Mouse (Mus musculus) adipocyte (in vitro differentiated cells): Measurements from ENCODE around the gene Rhot1.
"Not testable (repeated sequence)": the region's sequence is repeated elsewhere in the genome, so short reads cannot be mapped to it uniquely, and the experiment has no call there.

Source experiments
- DNase-seq: peaks from one replicate; pipeline ENCODE4 v3.0.0-alpha.2; 2016; ENCODE audit warnings: low spot score

Gene Rhot1

DNA sequence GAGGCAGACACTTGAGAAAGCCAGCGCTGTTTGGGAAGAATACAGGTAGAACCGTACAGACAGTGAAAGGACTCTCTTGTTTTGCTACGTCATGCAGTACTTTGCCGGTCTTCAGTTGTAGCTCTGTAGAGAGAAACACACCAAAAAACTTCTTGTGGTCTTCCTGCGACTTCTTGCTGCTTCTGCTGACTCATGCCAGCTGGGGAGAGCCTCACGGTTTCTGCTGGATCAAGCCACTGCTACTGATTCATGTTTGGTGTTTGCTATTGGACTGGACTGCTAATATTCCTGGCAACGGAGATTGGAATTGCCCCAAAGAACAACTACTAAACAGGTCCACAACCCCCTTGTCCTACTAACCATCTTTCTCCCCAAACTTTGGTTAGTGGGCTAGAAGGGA is 12.5 kb upstream of the Rhot1 start:
- DNase-seq, result no peak

DNA sequence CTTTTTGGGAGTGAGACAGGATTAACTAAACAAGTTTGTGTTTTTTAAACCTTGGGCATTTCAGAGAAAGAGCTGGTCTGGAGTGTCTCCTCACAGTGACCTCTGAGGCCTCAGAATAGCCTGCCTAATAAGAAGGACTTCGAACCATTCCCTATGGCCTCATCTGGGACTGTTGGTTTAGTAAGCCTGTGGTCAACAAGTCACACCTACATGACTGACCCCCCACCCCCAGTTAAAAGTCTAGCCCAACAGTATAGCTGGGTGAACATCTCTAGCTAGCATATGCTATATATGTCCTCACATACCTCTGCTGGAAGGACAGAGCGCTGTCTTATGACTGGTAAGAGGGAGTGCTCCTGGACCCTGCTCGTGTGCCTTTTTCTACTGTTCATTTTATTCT is 9.5 kb upstream of the Rhot1 start:
- no peak for DNase-seq

DNA sequence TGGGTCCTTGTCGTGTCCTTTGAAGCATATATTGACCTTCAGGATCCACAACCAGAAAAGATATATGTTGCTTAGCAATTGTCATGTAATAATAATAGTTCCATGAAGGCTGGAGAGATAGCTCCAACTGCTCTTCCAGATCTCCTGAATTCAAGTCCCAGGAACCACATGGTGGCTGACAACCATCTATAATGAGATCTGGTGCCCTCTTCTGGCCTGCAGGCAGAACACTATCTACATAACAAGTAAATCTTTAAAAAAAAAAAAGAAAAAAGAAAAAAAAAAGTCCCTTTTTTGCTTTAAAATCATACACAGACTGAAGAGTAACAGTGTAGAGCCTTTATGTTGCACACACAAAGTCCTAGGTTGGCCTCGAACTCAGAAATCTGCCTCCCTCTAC is 9.0 kb upstream of the Rhot1 start:
- DNase-seq, result no peak

DNA sequence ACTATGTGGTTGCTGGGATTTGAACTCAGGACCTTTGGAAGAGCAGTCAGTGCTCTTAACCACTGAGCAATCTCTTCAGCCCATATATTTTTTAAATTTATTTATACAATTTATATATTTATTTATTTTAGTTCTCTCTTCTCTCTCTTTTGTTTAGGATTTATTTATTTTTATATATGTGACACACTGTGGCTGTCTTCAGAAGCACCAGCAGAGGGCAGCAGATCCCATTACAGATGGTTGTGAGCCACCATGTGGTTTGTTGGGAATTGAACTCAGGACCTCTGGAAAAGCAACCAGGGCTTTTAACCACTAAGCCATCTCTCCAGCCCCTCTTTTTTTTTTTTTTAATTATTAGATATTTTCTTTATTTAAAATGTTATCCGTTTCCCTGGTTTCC is 8.5 kb upstream of the Rhot1 start:
- DNase-seq, result peak; percentile 48

DNA sequence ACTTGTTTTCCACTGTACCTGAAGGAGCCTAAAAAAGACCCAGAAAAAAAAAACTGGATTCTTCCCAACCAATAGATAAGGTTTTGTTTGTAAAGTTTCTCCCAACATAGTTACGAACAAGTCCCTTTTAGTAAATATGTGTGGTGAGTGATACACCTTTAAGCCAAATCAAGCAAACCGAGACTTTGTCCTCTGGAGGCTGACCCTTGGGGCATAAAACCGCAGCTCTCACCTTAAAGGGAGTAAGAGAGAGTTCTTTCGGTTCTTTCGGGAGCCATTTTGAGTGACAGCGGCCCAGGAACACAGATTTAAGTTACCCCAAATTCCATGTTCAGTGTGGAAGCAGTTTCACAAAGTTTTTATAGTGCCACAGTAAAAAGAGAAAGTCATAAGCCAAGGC is 6.5 kb upstream of the Rhot1 start:
- DNase-seq, result no peak

DNA sequence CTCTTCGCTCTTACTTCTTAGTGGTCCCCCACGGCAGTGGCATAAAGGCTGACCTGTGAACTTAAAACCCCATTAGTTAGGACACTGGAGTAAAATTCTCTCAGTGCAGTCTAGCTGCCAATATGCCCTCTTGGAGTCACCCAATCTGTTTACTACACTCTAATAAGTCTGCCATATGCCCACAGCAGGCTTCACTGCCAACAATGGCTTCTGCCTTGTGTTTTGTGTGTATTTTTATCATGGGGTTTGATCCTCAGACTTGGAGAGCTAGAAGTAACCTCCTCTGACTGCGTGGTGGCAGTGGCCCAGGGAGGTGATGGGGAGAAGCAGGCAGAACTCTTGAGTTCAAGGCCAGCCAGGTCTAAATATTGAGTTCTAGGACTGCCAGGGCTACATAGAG is 4.8 kb upstream of the Rhot1 start:
- no peak for DNase-seq

DNA sequence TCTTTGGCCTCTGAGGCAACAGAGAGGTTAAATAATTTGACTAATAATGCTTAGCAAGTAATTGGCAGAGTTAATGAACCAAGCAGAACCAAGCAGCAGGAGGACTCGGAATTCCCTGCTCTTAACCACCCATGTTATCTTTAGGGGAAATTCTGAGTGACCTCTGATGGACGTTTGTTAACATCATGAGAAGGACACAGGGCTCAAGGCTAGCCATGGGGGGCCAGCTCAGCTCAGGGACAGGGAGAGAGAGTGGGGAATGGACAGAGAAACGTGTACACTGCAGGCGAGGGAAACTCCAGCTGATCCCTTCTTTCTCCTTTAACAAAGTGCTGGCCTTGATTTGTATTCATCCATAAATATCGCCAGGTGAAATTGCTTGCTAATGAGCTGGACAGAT is 3.9 kb upstream of the Rhot1 start:
- DNase-seq, result no peak

DNA sequence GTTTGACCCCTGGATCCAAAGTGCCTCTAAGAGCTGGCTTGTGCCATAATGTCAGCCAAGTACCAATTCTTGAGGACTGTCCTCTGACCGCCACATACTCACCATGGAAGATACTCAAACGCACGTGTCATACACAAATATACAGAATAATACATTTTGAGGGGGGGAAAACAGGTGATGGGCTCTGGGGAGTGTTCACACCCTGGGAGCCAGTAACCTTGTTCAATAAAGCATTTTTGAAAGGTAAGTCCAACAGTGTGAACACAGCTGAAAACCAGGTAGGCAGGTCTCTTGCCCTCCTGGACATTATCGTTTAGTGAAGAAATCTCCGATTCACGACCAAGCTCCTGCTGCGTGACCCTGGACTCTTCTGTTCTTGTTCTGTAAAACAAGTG is 357 bp upstream of the Rhot1 start:
- no peak for DNase-seq

DNA sequence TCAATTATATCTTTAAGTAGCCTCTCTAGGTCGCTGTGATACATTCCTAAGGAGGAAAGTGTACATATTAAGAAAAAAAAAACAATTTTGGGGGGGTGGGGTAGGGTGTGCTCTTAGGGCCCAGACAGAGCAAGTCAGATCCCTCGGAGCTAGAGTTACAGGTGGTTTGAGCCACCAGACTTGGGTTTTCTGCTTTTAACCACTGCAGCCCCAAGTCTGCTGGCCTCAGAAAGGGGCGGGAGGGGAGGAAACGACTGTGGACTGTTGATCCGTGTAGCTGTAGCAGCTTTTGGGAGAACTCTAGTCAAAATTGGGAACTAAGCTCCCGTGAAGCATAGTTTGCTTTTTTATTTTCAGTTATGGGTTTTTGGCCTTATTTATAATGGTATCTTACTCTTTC is 1.5 kb downstream of the Rhot1 start:
- no peak for DNase-seq

DNA sequence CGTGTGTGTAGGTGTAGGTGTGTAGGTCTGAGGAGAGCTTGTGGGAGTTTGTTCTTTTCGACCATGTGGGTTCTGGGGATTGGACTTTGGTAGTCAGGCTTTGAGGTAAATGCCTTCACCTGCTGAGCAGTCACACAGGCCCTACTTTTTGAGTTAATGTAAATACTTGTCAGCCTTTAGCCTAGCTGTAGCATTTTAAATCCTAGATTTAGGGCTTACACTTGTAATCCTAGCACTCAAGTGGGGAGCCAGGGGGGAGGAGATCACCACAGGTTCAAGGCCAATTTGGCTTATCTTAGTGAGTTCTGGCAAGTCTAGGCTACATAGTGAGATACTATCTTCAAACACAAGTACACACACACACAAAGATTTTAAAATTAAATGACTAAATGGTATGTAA is 3.5 kb downstream of the Rhot1 start:
- no peak for DNase-seq

DNA sequence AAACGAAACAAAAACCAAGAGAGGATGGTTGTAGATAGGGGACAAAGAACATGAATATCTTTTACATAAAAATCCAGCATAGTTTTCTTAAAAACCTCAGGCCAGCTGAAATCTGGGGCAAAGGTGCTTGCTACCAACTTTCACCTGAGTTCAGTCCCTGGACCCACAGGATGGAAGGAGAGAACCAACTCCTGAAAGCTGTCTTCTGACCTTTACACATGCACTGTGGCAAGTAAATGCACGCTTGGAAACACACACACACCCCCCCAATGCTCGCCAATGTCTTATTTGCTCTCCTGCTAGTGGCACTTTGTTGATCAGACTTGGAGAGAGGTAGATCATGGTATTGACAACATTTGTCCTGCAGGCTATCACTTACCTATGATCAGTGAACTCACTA is 6.5 kb downstream of the Rhot1 start:
- no peak for DNase-seq

DNA sequence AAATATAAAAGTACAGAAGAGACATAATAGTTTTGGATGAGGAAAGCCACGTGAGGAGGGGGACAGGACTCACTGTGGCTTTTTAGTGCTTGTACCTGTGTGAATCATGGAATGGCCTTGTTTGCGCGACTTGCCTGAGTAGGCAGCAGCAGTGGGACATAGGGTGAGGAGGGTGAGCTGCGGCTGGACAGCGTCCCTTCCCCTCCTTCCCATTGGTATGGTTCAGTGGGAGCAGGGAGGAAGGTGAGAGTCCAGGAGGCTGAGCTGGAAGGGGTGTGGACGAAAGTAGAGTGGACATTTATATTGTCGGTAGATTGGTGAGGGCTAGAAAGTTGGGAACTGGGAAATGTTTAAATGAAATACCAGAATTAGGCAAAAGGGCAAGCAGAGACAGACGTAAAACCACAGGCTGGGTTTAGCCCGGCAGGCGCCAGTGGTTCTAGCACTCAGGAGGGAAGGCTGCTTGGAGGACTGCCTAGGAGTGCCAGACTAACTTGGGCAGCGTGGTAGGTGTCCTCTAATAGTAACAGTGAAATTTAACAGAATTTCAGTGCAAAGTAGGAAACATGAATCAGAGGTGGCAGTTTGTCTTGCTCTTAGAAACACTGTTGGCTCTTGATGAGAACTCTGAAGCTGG is 10.0 kb downstream of the Rhot1 start:
- DNase-seq, result peak; percentile 47

DNA sequence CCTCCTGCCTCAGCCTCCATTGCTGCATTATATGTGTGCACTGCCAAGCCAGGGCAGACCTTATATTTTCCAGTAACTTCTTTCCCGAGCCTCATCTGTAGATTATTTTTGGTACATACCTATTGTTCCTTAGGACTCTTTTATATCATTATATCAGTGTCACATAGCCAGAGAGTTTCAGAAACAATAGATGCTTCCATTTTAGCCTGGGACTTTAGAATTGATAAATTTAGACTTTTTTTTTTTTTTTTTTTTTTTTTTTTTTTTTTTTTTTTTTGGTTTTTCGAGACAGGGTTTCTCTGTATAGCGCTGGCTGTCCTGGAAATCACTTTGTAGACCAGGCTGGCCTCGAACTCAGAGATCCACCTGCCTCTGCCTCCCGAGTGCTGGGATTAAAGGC is 21.2 kb downstream of the Rhot1 start:
- DNase-seq, result not testable (repeated sequence)

DNA sequence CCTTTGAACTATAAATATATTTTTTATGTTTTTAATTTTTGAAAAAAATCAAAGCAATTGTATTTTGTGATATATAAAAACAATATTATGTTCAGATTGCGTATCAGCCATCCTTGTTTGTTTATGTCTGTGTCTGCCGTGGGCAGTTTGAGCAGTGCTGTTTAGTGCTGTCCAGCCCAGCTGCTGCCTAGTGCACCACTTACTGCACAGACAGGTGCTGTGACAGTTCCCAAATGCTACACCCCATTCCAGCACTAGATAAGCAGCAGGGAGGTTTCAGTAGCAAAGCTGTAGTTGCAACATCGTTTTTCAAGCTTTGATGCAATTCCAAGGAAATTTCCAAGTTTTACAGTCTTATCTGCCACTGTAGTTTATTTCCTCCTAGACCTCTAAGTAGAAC is 28.5 kb downstream of the Rhot1 start:
- DNase-seq, result no peak

DNA sequence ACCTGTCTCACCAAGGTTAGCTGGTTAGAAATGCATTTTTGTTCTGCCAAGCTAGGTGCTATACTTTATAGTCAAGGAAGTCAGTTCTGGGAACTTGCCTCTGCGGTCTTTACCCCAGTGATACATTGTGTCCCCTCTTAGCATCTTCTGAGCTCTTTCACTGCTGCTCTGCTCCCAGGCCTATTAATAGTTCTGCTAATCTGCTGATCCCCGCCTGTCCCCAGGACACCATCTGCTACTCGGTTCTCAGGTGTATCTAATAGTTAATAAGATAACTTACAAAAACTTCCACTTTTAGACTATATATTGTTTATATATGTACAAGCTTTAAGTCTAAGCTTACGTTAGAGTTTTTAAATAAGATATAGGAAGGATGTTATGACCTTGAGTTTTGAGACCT is 29.5 kb downstream of the Rhot1 start:
- no peak for DNase-seq

DNA sequence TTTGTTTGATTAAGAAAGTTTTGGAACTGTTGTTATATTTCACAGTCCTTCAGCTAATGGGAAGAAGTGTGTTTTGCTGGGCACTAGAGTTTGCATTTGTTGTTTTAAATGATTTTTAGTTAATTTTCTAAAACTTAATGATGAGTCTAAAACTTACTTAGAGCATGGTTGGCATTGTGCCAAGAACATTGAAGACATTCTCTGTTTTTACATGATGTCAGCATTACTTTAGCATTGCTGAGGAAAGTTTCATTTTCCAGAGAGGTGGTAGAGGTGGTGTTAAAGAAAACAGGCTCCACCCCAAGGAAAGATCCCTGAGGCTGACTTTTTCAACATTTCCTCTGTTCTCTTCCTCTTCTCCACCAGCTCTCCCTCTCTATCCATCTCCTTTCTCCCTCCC is 38.2 kb downstream of the Rhot1 start:
- DNase-seq, result peak; percentile 39

DNA sequence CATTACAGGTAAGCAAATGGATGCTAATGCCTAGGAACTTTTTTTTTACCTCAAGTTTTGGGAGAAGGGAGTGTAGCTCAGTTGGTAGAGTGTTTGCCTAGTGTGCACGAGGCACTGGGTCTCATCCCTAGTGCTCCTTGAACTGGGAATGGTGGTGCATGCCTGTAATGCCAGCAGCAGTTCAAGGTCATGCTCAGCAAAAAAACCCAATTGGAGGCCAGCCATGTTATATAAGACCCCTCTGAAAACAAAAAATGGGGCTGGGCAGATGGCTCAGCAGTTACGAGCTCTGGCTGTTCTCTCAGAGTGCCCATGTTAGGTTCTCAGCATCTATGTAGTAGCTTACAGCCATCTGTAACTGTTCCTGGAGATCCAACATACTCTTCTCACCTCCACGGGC is 39.7 kb downstream of the Rhot1 start:
- DNase-seq, result no peak

DNA sequence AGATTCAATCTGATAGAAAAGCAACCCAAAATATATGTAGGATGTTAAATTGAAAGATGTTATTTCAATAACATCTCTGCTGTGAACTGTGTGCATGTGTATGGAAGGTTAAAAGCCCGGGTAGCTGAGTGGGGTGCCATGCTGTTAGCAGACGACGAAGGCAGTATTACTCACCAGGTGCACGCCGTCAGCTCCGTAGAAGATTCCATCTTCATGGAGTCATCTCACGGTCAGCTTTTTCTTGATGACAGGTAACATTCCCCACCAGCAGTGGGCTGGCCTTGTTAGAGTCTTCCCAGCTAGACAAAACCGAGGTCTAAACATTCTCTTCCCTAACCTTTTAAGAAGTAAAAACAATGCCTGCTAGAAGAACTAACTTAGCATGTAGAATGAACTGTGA is 55.3 kb downstream of the Rhot1 start:
- DNase-seq, result no peak

DNA sequence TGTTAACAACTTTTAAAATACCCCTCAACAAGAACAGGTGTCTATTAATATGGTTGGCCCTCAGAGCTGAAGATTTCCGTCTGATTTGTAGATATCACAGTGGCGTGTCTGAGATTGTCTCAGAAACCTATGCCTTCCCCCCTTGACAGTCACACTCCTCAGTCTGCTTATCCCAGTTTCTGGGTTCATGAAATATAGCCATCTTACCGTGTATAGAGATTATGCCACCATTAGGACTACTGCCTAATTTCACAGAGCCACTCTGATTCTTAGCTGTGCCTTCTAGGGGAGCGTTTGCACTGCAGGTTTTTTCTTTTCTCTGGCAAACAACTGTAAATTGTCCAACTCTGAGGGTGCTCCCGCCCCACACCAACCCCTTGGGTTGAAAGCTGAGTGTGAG is 62.3 kb downstream of the Rhot1 start:
- no peak for DNase-seq

DNA sequence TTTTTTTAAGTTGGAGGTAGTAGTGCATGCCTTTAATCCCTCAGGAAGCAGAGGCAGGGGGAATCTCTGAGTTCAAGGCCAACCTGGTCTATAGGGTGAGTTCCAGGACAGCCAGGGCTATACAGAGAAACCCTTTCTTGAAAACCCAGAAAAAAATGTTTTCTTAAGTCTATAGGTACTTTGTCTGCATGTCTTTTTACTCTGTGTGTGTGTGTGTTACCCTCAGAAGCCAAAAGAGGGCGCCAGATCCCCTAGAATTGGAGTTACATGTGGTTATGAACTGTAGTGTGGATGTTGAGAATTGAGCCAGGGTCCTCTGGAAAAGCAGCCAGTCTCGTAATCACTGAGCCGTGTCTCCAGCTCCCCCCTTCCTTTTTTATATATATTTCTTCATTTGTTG is 66.2 kb downstream of the Rhot1 start:
- DNase-seq, result no peak

DNA sequence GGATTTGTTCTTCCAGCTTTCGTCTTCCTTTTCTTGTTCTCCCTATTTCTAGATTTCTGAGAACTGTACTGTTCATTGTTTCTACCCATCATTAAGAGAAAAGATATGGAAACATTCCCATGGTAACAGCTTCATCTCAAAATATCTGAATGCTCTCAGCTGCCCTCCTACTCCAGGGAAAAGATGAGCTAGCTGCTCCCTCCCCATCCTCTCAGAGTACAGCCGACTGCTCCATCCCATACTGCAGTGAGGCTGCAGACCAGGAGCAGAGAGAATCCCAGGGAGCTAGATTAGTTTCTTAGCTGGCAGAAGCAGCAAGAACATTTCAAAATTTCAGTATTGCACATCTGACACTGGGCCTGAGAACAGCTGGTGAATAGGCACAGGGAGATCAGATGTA is 69.2 kb downstream of the Rhot1 start:
- no peak for DNase-seq

DNA sequence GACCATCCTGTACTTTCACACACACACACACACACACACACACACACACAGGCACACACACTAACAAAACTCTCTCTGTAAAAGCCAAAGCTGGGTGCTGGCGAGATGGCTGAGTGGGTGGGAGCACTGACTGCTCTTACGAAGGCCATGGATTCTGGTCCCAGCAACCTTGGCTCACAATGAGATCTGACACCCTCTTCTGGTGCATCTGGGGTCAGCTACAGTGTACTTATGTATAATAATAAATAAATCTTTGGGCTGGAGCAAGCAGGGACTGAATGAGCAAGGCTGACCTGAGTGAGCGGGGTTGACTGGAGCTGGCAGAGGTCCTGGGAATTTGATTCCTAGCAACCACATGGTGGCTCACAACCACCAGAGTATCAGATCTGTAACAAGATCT is 75.0 kb downstream of the Rhot1 start:
- DNase-seq, result peak; percentile 66

DNA sequence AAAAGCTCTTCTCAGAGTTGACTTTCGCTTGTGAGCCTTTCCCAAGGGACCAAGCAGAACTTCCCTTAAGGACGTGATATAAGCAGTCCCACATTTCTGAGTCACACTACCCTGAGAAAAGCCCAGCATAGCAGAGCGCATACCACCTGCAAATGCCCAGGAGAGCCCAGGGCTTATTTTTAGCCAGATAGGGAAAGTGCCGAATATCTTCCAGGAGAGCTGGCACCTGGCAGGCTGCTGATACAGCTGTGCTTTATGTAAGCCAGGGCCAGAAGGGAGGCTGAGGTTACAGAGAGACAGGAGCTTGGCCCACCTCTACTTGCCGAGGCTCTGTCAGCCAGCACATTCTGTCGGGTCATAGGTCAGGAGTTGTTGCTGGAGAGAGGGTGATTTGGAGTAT is 75.8 kb downstream of the Rhot1 start:
- DNase-seq, result no peak

DNA sequence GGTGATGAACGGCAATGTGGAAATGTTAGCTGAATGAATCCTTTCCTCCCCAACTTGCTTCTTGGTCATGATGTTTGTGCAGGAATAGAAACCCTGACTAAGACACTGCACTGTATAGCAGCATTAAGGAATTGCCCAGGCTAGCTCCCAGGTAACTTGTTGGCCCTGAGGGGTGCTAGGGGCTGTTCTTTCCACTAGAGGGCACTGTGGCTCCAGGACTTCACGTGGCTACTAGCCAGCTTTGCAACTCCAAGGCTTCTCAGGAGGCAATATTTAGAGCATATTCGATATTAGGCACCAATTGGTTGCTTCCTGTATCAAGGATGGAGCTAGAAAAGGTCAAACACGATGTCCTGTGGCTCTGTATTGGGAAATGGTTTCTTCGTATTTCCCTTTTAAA is 78.3 kb downstream of the Rhot1 start:
- DNase-seq, result peak; percentile 73
